Mouse (Mus musculus): ENCODE data around the gene Grhl1.
"Not testable (repeated sequence)": the region's sequence is repeated elsewhere in the genome, so short reads cannot be mapped to it uniquely, and the experiment has no call there.

Gene Grhl1

GRCm38 (mm10) chr12:24571523-24572392, at the start of gene Grhl1:
Gene Grhl1, plus strand, starts transcription at chr12:24572283.
- peak; percentile 81 for DNase-seq (ENCODE audit: low read depth)

- DNase-seq (ENCODE audit: low read depth), result not testable (repeated sequence)
Measured at GRCm38 (mm10) chr12:24525065-24525464, 47.0 kb upstream of the Grhl1 start.

DNA sequence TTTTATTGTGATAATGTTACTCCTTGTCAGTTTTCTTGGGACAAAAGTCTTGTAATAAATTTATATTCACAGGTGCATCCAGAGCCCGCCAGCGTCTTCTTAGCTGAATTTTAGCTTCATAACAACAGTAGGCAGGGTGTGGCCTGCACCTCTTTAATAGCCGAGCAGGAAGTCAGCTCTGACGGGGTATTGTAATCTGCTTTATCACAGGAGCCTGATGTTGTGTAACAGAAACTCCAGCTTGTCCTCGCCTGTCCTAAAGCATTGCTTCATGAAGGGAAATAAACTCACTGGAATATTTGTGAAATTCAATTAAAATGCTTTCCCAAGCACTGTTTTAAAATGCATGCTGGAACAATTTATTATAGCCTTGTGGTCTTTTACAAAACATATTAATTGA, 35.7 kb upstream of the Grhl1 start:
- no peak for DNase-seq (ENCODE audit: low read depth)

DNA sequence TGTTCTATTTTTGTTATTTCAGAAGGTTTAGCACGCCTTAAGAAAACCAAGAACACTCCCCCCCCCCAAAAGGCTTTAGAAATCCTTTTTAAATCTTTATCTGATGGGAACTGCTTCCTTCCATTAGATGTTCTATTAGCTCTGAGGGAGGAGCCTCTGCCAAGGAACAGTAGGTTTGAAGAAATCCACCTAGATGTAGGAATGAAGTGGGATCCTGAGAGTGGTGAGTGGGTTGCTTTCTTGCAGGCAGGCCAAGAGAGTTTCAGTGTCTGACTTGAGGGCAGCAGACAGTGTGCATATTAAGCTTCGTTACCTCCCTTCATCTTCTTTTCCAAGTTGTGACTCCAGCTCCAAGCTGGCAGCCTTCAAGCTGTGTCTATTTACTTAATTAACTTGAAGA, 34.9 kb upstream of the Grhl1 start:
- DNase-seq (ENCODE audit: low read depth), result no peak

- peak; percentile 63 for DNase-seq (ENCODE audit: low read depth)
Measured at GRCm38 (mm10) chr12:24537965-24538364, 34.1 kb upstream of the Grhl1 start.

- no peak for DNase-seq (ENCODE audit: low read depth)
Measured at GRCm38 (mm10) chr12:24541426-24542154, 30.5 kb upstream of the Grhl1 start.

GRCm38 (mm10) chr12:24547686-24548085, 24.4 kb upstream of the Grhl1 start:
- DNase-seq (ENCODE audit: low read depth), result no peak

DNA sequence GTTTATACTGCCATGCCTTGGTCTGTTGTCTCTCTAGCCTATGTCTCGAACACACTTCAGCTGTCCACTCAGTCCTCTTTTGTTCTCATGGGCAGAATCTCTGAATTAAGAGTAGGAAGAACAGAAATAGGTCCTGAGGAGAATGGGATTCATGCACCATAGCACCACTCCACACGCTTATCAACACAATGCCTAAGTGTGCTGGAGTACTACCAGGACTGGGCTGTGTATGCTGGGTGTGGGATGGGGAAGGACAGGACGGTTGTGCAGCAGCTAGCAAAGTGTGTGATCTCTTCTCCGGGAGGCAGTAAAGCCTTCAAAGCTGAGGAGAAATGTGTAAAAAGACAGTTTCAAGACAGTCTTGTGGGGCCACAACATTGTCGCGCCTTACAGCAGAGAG, 23.2 kb upstream of the Grhl1 start:
- DNase-seq (ENCODE audit: low read depth), result no peak

- no peak for DNase-seq (ENCODE audit: low read depth)
Measured at GRCm38 (mm10) chr12:24552531-24552930, 19.6 kb upstream of the Grhl1 start.

DNA sequence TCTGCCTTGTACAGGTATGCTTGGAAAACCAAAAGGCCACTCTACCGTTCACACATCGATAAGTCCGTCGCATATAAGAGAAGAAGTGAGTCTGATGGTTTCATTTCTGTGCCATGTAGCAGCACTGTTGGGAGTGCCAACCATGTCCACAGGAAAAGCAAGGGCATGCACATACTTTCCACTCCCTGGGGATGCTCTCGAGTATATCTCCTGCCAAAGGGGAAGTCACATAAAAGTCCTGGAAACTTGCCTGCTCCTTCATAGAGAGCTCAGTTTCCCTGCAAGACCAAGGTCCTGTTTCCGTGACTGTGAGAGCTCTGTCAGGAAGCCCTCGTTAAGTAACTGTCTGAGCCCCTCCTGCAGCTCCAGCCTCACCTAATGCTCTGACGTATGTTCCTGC, 16.1 kb upstream of the Grhl1 start:
- DNase-seq (ENCODE audit: low read depth), result no peak

- DNase-seq (ENCODE audit: low read depth), result no peak
Measured at GRCm38 (mm10) chr12:24563395-24563960, 8.6 kb upstream of the Grhl1 start.

DNA sequence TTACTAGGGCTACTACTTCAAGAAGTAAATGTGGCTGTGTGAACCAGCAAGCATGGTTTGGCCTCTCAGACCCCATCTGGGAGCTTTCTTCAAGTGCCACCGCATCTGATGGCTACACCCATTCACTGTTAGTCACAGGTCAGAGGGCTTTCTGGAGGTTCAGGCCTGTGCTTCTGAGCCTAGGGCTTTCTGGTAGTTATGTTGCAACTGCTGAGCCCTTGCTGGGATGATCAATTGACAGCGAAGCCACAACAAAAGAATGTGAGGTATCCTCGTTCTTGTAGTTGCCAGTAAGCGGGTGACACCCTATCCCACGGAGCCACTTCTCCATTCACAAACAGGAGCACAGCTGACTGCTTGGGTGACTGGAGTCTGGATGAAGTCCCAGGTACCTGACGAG, 6.8 kb upstream of the Grhl1 start:
- DNase-seq (ENCODE audit: low read depth), result peak; percentile 19

GRCm38 (mm10) chr12:24567606-24568005, 4.5 kb upstream of the Grhl1 start:
- DNase-seq (ENCODE audit: low read depth), result no peak

DNA sequence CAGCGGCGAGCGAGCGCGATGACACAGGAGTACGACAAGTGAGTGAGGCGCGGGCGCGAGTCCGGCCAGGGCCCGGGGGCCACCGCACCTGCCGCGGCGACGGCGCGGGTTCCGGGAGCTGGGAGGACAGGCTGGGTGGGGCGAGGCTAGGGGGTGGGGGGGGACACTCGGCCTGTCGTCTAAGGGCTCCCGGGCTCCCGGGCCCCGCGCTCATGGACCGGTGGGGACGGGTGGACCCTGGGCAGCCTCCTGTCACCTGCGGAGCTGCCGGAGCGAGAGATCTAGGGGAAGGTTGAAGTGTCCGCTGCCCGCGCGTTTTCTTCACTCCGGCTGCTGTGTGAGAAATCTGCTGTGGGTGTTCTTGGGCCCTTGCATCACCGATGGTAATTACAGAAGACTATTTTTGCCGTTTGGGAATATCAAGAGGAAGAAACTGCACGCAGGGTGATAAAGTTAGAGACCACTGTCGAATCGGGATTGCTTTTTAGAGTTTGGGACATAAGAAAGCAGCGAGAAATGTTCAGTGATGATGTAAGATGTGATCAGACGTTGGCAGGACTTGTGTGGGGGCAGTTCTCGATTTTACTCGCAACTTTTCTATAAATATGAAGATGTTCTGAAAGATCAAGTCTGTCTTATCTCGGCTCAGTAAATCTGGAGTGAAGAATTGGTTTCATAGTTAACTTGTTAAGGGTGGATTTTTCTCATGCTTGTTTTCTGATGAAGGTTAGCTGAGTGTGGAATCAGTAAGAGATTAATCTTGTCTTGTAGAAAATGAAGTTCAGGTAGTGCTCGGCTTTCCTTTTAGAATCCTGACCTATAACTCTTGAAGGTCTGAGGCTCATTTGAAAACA, 565 bp downstream of the Grhl1 start:
- DNase-seq (ENCODE audit: low read depth), result no peak

GRCm38 (mm10) chr12:24573275-24573580, 1.1 kb downstream of the Grhl1 start:
- no peak for DNase-seq (ENCODE audit: low read depth)

GRCm38 (mm10) chr12:24574870-24575269, 2.8 kb downstream of the Grhl1 start:
- DNase-seq (ENCODE audit: low read depth), result no peak

DNA sequence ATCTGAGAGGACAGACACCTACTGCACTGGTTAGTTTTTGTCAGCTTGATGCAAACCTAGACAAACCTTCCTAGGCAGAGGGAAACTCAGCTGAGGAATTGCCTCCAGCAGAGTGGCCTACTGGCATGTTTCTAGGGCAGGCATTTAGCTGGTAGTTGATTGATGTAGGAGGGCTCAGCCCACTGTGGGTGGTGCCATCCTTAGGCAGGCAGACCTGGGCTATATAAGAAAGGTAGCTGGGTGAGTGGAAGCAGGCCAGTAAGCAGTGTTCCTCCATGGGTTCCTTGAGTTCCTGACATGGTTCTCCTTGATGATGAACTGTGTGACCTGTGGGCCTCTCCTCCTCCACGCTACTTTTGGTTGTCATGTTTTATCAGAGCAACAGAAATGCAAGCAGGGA, 8.4 kb downstream of the Grhl1 start:
- DNase-seq (ENCODE audit: low read depth), result no peak

GRCm38 (mm10) chr12:24580996-24581683, 9.1 kb downstream of the Grhl1 start:
- DNase-seq (ENCODE audit: low read depth), result no peak

GRCm38 (mm10) chr12:24583653-24584052, 11.6 kb downstream of the Grhl1 start:
- no peak for DNase-seq (ENCODE audit: low read depth)

DNA sequence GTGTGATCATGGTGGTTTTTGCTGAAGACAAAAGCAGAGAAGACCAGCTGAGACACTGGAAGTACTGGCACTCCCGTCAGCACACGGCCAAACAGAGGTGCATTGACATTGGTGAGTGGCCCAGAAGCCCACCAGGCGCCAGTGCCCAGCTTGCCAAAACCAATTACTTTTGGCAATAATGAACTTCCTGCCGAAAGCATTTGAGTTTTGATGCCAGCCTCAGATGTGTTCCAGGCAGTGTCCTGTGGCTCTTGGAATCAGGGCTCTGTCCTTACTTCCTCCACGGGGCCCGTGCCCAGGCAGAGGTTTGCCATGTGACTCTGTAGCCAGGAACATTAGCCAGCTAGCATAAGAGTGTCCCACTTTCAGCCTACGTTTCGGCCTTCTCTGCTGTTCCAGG, 12.8 kb downstream of the Grhl1 start:
- DNase-seq (ENCODE audit: low read depth), result no peak

- DNase-seq (ENCODE audit: low read depth), result no peak
Measured at GRCm38 (mm10) chr12:24586193-24586592, 14.1 kb downstream of the Grhl1 start.

DNA sequence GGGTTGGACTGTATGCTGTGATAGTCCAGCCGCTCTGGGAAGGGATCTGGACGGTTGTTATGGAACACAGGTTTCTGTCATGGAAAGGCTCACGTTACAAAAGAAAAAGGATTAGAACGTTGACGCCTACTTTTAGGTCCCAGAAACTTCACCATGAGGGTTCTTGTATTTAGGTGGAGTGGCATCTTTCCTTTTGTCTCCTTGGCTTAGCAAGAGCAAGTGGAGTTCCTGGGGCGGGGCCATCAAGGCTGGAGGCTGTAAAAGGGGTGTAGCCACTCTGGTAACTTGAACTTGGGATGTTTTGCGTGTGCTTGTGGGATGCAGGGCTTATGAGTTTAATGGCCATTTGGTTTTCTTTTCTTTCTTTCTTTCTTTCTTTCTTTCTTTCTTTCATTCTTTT, 18.3 kb downstream of the Grhl1 start:
- DNase-seq (ENCODE audit: low read depth), result no peak
